Mouse (Mus musculus) WW6 (cell line): ENCODE results near the gene Elf4.
"Not testable (repeated sequence)": the region's sequence is repeated elsewhere in the genome, so short reads cannot be mapped to it uniquely, and the experiment has no call there.

ENCODE experiments used
- DNase-seq: peaks from one replicate; pipeline ENCODE4 v3.0.0-alpha.2; 2013; ENCODE audit warnings: low read depth, low spot score

Gene Elf4

DNA sequence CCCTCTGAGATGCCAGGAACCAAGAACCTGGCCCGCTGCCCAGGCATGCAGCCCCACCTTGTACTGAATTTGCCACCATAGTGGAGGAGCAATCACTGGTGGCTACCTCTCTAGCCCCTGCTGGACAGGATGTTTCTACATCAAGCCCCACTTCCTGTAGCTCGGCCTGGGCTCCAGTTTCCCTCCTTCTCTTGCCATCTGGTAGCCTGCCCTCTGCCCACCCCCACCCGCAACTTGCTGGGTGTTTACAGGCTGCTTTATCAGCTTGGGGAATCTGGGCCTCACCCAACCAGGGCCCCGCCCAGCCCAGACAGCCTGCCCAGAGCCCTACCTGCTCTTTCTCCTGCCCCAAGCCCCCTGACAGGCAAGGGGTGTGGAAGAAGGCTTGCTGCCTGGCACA lies 23.9 kb downstream of the Elf4 start:
- DNase-seq, result no peak

DNA sequence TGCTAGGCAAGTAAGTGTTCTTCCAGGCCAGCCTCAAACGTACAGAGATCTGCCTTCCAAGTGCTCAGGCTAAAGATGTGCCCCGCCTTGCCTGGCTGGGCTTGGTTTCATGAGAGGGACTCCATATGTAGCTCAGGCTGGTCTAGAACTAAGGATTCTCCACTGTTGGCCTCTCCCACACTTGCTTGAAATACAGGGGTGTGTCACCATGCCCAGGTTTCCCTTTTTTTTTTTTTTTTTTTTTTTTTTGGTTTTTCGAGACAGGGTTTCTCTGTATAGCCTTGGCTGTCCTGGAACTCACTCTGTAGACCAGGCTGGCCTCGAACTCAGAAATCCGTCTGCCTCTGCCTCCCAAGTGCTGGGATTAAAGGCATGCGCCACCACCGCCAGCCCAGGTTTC lies 26.9 kb downstream of the Elf4 start:
- not testable (repeated sequence) for DNase-seq

DNA sequence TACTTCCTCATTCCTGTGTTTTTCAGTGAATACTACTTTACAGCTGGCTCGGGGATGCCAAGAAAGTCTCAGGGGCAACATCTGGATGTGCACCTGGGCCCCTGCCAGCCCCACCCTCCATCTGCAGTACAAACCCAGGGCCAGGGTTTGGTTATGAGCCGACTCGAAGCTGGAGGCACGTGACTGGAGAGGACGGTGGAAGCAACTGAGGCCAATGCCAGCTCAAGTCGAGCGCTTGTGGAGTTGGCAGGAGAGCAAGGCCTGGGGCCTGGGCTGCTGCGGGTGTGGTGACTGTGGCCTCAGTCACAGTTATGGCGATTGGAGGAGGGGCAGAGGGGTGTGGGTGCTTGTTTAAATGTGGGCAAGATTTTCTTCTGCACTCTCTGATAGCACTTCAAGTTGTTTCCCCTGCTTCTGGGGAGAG lies 27.4 kb downstream of the Elf4 start:
- no peak for DNase-seq

DNA sequence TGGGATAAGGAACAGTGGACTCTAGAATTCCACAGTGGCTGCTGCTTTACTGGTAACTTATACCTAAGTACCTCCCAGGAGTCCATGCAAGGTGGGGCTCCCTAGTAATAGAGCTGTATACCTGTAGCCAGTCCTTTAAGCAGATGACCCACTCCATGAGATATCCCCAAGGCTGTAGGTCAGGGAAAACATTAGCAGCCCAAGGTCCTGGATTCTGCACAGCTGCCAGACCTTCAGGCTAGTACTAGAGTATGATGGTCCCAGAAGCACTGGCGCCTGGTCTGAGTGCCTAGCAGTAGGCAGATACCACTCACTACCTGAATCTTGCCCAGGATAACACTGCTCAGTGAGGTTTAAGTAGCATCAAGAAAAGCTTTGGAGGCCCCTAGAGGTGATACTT lies 28.7 kb downstream of the Elf4 start:
- no peak for DNase-seq

DNA sequence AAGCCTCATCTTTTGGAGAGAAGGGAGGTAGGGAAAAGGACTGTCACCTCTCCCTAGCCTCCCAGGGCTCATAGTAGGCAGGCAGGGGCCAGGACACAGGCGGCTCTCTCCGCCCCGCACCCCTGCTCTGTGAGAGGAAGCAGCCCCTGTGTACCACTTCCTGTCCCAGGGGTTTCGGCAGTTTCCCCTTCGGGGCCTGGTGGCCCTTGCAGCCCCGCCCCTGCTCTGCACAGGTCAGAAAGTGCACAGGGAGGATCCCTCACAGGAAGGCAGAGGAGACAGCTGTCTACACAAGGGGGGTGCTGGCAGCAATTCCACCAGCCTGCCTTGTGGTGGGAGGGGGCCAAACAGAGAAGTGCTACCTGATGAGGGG lies 29.4 kb downstream of the Elf4 start:
- DNase-seq, result no peak

DNA sequence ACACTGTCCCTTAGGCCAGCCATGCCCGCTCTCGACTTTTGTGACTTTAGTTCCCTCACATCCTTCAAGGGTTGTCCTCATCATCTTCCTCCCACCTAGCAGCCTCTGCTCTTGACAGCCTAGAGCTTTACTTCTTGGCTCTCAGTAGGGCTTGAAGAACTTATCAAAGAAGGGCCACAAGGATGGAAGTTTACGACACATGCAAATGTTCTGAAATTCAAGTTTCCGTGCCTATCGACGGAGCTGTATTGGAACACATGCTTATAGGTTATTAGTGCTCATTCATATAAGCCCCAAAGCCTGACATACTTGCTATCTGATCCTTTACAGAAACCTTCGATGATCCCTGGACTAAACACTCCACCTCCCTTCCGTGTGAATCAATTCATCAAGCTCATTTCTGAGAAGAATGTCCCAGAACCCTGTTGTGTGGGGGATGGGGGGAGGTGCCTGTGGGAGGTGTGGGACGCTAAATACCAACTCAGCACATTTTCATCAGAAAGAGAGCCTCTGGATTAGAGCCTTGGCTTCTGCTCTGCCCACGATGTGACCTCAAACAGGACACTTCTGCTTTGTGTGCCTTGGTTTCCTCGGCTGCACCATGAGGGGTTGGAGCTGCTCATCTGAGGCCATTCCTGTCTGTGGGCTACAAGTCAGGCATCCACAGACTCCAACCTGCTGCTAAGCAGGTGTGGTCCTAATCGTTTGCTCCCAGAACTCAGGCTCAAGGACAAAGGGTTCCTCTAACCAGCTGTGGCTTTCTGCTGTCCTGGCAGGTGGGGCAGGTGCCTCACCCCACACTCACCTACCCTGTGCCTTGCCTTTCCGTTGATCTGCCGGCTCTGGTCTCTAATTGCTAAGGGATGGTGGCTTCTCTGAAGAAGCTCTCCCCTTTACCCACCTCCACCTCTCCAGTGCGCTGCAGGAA lies 30.1 kb downstream of the Elf4 start:
- DNase-seq, result no peak

DNA sequence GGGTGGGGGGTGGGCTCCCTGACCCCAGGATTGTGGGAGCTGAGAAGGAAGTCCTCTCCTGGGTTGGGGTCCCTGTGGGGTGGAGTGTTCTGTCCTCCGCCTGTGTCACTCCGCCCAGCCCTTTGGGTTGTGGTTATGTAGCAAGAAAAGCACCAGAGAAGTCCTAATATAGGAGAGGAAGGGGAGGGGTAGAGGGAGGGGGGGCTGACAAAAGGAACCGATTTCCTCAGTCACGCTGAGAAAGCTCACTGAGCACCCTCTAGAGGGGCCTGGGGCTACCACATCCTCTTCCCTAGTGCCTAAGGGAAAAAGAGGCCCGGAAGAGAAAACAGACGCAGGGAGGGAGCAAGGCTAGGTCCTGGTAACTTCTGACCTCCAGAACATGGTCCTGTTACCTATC lies 33.4 kb downstream of the Elf4 start:
- no peak for DNase-seq

DNA sequence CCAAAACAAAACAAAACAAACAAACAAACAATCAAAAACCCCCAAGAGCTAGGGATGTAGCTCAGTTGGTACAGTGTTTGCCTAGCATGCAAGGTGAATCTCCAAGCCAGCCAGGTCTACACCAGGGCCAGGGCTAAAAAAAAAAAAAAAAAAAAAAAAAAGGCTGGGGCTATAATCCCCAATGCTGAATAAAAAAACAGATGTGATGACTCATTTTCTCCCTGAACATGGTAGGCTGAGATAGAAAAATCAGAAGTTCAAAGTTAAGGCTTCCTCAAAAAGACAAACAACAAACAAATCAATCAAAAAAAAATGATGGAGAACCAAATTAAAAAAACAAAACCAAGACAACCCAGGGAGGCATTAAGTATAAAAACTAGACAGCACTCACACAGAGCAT lies 33.8 kb downstream of the Elf4 start:
- no peak for DNase-seq

DNA sequence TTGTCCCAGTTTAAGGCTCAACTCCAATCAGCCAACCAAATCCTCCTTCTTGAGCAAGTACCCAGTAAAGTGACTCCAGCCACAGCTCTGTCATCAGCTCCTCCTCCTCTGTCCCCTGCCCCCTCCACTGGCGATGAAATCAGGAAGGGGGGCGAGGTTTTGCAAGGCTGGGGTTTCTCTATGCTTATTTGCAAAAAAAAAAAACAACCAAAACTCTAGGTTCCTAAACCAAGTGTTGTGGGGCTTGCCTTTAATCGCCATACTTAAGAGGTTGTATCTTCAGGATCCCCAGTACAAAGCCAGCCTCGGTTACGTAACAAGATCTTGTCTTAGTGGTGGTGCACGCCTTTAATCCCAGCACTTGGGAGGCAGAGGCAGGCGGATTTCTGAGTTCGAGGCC lies 34.3 kb downstream of the Elf4 start:
- no peak for DNase-seq

DNA sequence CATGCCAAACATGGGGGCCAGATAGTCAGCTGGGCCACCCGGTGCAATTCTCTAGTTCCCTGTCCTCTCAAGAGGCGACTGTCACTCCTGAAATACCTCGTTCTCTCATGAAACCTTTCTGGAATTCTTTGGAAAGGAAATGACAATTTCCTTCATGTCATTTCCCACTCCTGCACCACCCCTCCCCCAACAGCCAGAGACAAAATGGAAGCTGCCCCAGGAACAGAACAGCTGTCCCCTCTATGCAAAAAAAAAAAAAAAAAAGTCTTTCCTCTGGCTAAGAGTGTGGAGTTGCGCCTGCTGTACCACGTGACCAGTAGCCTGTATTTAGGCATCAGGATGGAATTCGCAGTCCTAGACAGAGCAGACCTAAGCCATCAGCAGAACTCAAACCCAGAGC lies 34.7 kb downstream of the Elf4 start:
- DNase-seq, result no peak

DNA sequence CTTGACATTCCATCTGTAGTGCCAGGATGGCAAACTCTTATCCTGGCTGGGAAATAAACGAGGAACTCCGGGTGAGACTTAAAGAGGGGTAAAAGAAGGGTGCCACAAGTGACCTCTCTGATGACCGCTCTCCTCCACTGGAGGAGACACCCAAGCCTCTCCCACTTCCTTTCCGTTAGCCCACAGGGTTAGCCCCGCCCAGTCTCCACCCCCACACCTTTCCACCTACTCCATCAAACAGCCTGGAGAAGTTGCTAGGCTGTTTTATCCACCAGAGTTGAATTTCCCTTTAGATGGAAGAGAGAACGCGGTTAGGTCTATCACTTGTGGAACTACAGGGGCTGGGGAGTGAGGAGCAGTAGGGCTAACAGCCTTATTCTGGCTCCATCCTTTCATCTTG lies 37.7 kb downstream of the Elf4 start:
- no peak for DNase-seq

DNA sequence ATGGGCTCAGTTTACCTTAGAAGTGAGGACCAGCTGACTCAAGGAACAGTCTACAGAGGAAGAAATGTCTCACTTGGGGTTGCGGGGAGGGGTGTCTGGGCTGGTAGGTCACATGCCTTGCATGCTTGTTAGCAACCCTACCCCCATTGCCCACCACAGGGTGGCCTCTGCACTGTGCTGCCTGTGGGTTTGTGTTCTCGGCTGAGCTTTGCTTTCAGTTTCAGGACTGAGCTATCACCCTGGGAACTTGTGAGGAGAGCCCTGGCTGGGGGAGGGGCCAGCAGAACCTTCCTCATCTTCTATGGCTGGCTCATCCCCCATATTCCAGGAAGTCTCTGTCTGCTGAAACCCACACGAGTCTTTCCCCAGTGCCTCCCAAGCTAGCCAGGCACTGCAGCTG lies 38.3 kb downstream of the Elf4 start:
- no peak for DNase-seq

DNA sequence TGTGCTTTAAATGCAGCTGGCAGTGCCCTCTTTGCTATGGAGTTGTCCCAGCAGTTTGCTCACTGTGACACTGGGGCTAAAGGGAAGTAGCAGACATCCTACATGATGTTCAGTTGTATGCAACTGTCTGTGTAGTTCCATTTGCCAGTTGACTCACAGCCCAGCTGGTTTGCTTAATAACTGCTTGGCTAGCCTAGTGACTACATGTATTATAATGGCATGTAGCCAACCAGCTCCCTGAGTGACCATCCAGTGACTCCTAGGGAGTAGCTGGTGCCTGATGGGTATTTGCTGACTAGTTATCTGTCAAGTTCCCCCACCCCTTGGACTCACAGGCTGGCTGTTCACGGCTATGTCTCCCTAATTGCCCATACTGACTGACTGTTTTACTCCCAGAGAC lies 39.3 kb downstream of the Elf4 start:
- DNase-seq, result no peak

DNA sequence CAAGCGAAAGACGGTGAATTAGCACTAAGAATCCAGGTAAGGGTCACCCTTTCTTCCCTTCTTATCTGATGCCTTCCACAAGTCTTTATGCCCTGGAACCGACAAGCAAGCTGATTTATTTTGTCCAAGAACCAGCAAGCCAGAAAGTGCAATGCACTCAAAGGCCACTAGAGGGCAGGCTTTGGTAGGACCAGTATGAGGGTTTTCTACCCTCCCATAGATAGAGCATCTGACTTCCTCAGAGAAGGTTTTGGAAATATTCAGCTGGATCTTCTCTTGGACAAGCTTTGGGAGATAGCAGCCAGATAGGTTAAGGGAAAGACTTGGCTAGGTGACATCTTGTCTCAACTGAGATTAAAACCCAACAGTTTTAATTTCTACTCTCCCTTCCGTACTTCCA lies 39.9 kb downstream of the Elf4 start:
- DNase-seq, result no peak

DNA sequence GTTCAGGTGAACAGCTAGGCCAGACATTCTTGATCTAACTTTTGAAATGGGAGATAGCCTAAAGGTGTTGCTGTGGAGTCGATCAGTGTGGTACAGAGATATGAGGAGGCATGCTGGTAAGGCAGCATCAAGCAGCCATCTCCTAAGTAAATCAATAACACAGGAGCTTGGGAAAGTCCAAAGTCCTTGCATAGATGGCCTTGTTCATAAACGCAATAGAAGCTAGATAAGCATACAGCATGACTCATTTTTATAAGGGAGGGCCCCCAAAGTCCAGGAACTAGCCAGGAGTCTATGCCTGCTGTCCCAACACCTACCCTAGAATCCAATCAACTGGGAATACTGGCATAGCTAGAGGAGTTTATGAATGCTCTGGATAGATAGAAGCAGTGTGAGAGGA lies 44.5 kb downstream of the Elf4 start:
- DNase-seq, result no peak

DNA sequence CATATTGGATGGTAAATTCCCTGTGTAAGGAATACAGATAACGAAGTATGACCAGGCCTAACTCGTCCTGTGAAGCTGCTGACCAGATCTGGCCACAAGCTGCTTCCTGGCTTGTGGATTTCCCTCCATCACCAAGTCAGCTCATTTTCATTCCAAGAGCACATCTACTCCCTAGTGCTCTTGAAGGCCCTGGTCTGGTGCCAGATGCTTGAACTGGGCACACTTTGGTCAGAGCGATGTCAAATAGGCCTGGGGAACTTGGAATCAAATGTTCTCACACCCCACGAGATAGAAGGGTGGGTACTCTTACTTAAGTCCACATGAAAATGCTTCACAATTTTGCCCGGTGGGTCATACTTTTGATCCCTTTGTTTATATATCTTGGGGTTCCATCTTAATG lies 48.6 kb downstream of the Elf4 start:
- no peak for DNase-seq

DNA sequence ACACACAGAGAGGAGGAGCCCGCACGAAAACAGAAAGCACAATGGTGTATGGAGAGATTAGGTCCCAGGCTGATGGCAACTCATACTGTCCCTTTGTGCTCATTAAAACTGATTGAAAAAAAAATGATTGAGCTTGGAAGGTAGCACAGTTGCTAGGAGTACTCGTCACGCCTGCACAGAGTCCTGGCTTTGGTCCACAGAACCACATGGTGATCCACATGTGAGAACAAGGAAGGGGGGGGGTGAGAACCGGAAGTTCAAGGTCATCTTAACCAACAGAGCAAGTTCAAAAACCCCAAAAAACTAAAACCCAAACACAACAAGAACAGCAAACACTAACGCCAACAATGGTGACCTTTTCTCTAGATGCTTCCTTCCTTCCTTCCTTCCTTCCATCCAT lies 50.3 kb downstream of the Elf4 start:
- DNase-seq, result no peak

DNA sequence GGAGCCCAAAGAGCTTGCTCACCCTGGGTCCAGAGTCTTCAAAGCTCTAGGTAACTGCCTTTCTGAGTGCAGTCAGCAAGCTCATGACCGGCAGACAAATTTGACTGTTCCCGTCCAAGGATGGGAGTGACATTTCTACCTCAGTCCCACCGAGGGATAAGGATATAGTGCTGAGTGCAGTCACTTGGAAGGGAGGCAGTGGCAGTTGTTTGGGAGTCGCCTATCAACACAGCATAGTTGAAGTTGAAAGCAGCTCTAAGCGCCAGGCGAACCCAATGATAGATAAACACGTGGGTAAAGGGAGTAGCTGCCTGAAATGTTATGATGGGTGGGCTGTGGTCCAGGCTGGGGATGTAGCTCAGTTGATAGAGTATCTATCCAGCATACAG lies 52.5 kb downstream of the Elf4 start:
- no peak for DNase-seq

DNA sequence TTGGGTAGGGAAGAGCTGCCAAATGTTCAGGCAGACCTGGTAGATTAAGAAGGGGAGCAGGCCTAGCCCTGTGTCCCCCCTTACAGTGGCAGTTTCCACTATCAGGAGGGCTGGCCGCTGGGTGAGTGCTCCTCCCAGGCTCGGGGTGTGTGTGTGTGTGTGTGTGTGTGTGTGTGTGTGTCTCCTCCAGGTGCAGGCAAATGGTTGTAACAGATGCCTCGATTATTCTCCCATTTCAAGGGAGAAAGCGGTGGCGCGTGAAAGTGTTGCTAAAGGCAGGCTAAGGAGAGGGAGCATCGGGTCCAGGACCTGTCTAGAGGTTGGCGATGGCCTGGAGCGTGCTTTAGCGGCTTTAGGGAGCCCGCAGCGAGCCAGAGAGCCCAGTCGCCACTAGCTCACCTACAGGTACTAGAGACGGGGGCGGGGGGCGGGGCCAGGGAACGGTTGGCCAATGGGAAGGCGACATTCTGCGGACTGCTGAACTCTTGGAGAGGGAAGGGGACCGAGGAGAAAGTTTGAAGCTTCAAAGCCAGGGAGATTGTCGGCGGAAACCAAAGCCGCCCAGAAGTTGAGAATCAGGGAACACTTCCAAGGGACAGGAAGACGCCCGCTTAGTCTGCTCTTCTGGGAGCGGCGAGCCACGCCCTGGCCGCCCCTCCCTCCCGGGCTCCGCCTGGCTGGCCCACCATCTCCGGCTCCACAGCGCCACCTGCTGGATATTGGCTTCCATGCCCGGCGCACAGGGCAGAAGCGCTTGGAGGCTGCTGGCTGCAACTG lies 53.1 kb downstream of the Elf4 start:
- no peak for DNase-seq

DNA sequence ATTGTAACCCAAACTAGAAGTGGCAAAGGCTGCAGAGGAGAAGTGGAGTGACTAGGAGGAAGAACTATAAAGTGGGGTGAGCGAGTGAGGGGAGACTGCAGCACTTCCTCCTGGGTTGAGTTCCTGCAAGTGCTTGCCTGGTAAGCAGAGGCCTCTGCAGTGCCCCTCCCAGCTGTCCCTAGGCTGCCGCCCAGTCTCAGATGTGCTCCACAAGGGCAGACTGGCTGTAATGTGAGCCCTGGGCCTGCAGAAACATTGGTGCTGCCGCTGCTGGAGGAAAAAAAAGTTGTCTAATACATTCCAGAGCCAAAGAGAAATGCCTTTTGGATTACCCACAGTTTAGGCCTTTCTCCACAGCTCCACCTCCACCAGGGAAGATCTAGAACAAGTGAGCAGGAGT lies 57.8 kb downstream of the Elf4 start:
- DNase-seq, result no peak

DNA sequence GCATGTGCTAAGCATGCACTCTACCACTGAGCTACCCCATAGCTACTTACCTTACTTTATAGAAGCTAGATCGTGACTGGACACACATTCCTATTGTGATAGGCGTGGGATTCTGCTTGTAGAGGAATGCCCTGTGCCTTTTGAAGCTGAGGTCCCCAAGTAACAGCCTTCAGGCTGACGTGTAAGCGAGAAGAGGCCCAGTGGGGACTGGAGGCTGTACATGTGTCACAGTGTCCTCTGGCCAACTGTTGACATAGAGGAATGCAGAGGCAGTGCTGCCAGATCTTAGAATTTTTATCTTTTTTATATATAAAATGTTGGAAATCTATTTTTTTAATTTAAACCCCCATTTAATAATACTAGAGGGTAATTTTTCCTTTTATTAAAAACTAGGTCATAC lies 62.9 kb downstream of the Elf4 start:
- DNase-seq, result no peak

DNA sequence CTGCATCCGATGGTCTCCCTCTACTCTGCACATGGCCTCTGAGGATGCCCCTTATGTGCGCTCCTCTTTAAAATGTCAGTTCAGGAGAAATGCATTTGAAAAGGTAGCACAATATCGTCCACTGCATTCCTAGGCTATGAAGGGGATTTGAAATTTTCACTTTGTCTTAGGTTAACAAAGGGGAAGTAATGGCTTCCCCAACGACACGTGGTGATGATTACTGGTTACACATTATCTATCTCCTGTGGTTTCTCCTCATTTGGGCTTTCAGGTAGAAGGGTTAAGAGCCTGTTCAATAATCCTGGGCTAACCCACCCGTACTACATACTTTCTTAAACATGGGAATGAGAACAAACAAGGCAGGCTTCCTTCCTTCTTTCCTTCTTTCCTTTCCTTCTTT lies 73.6 kb downstream of the Elf4 start:
- DNase-seq, result no peak

DNA sequence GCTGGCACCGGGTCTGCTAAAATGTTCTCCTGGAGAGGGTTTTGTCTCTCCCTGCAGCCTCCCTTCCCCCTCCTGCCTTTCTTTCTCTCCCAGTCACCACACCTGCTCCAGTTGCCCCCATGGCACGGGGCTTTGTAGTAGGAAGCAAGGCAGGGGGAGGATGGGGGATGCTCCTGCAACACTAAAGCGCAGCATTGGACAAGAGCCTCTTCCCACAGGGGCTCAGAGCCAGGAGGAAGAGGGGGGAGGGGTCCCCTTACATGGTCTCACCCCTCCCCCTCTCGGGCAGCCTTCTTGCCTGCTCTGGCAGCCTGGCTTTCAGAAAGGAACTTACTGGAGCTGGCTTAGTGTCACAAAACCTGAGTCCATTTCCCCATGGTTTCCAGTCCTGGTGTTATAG lies 77.0 kb downstream of the Elf4 start:
- no peak for DNase-seq
